Mouse (Mus musculus) liver, embryonic 14.5 days (tissue): ENCODE measurements around the gene Caskin2.

ENCODE experiments used
- CTCF ChIP-seq: IDR thresholded peaks from 2 replicates; pipeline ENCODE4 v1.5.1; 2016; ENCODE audit warnings: antibody characterized with exemption, low read depth, control low read depth
- EP300 ChIP-seq: IDR thresholded peaks from 2 replicates; pipeline ENCODE4 v1.6.1; 2016; ENCODE audit warnings: antibody characterized with exemption, low read depth

- peak; percentile 78 for TF ChIP-seq CTCF
- no peak for TF ChIP-seq EP300
Measured at GRCm38 (mm10) chr11:115859143-115859945, 45.9 kb upstream of the Caskin2 start.
